Mouse (Mus musculus) G1E (cell line): ENCODE measurements around the gene Cspg5. TPM values are rescaled to one million over a fixed set of nuclear protein-coding genes. Genes with fewer than 3 reads are reported as not detected.

Experiments used
- ATAC-seq: 2 replicates; pipeline ENCODE4 v1.8.0; 2016; ENCODE audit warnings: mild to moderate bottlenecking; ENCODE audit not compliant: insufficient number of reproducible peaks, poor library complexity, low FRiP score, severe bottlenecking; ENCODE audit errors: extremely low read depth
- DNase-seq: peaks from one replicate; pipeline ENCODE4 v3.0.0; 2012; ENCODE audit warnings: low spot score
- H3K27me3 ChIP-seq: 2 replicates; pipeline ENCODE4 v1.6.1; 2012; ENCODE audit warnings: mild to moderate bottlenecking, low read length, inconsistent platforms; ENCODE audit not compliant: insufficient read depth
- H3K36me3 ChIP-seq: replicated peaks from 2 replicates; pipeline ENCODE3; 2012; ENCODE audit warnings: mild to moderate bottlenecking, inconsistent platforms
- H3K4me1 ChIP-seq: 2 replicates; pipeline ENCODE4 v1.6.1; 2012; ENCODE audit warnings: low read depth, low read length, inconsistent platforms, mixed read lengths; ENCODE audit not compliant: insufficient read depth
- H3K4me3 ChIP-seq: 2 replicates; pipeline ENCODE4 v1.5.1; 2012; ENCODE audit warnings: low read depth, mild to moderate bottlenecking, inconsistent platforms, low read length, moderate library complexity, mixed read lengths
- H3K9me3 ChIP-seq: replicated peaks from 2 replicates; pipeline ENCODE4 v1.6.1; 2012; ENCODE audit warnings: inconsistent platforms
- CTCF ChIP-seq: IDR thresholded peaks from 2 replicates; pipeline ENCODE4 v1.5.1; 2012; ENCODE audit warnings: low read depth, low read length, inconsistent platforms, mixed read lengths
- GATA1 ChIP-seq: IDR thresholded peaks from 2 replicates; pipeline ENCODE4 v1.6.1; 2012; ENCODE audit warnings: borderline replicate concordance, low read length, inconsistent platforms, mixed read lengths
- GATA2 ChIP-seq: IDR thresholded peaks from 2 replicates; pipeline ENCODE4 v1.6.1; 2012; ENCODE audit warnings: low read depth, low read length, inconsistent platforms, borderline replicate concordance
- POLR2AphosphoS5 ChIP-seq: IDR thresholded peaks from 2 replicates; pipeline ENCODE4 v1.6.1; 2012; ENCODE audit warnings: low read depth, low read length, inconsistent platforms; ENCODE audit not compliant: insufficient replicate concordance
- TAL1 ChIP-seq: conservative IDR thresholded peaks from 2 replicates; pipeline ENCODE4 v1.6.1; 2012; ENCODE audit warnings: low read depth, low read length, inconsistent platforms, mixed read lengths
- polyA plus RNA-seq: library from polyadenylated mRNA; stranded (reverse); fragments of >175 nt; gene quantifications from 2 replicates; pipeline ENCODE4 v1.2.3, GENCODE M21; 2012
- total RNA-seq, 2 experiments: library from RNA; stranded (forward) in 1 of 2; stranded (reverse) in 1 of 2; fragments of 200-1000 nt in 1 of 2; fragments of >200 nt in 1 of 2; fragmentation: Nextera tagmentation in 1 of 2; gene quantifications; 2 replicates each; pipeline ENCODE4 v1.2.3; 2014 to 2017

The Cspg5 gene
- total and polyA plus RNA-seq, 3 experiments = 0.02 to 0.38 (median 0.38) TPM

GRCm38 (mm10) chr9:110234962-110235361, 8.6 kb upstream of the Cspg5 start:
- no peak overlapping the region for H3K4me3 ChIP-seq
- no peak for DNase-seq
- TF ChIP-seq GATA2 = no peak
- TF ChIP-seq GATA1 = no peak
- no peak for TF ChIP-seq POLR2AphosphoS5
- no peak for TF ChIP-seq CTCF
- no peaks in the 10 kb centered on the region for H3K27me3 ChIP-seq
- no peaks in the 10 kb centered on the region for H3K9me3 ChIP-seq
- H3K36me3 ChIP-seq = peaks cover 91% of the 10 kb centered on the region
- no peaks in the 10 kb centered on the region for H3K4me1 ChIP-seq
- ATAC-seq = no peak

- Histone ChIP-seq H3K27me3 (peaks cover 16% of the 10 kb centered on the region; the same call in 1 of the 2 replicates), H3K36me3 (peaks cover 43% of the 10 kb centered on the region), H3K9me3 (no peaks in the 10 kb centered on the region; the same call in 1 of the 2 replicates), H3K4me3 (no peak overlapping the region), H3K4me1 (peaks cover 17% of the 10 kb centered on the region)
- TF ChIP-seq CTCF (no peak), GATA1 (no peak), POLR2AphosphoS5 (no peak), TAL1 (no peak), GATA2 (no peak)
- ATAC-seq = no peak
- no peak for DNase-seq
Measured at GRCm38 (mm10) chr9:110244567-110244888, 945 bp downstream of the Cspg5 start.

- Histone ChIP-seq H3K27me3 (peaks cover 18% of the 10 kb centered on the region; the same call in 1 of the 2 replicates), H3K36me3 (peaks cover 41% of the 10 kb centered on the region), H3K4me1 (peaks cover 17% of the 10 kb centered on the region), H3K4me3 (peak overlapping the region; percentile 68), H3K9me3 (no peaks in the 10 kb centered on the region; the same call in 1 of the 2 replicates)
- TF ChIP-seq GATA2 (no peak), CTCF (no peak), GATA1 (no peak), TAL1 (no peak), POLR2AphosphoS5 (no peak)
- DNase-seq = peak; percentile 12
- ATAC-seq = no peak
Measured at GRCm38 (mm10) chr9:110244889-110245589, 1.5 kb downstream of the Cspg5 start.

GRCm38 (mm10) chr9:110245590-110246320, 2.2 kb downstream of the Cspg5 start:
- no peaks in the 10 kb centered on the region; the same call in 1 of the 2 replicates for H3K9me3 ChIP-seq
- peaks cover 37% of the 10 kb centered on the region for H3K36me3 ChIP-seq
- H3K4me3 ChIP-seq = peak overlapping the region; percentile 68
- peaks cover 17% of the 10 kb centered on the region for H3K4me1 ChIP-seq
- TF ChIP-seq POLR2AphosphoS5 (no peak), TAL1 (no peak)
- H3K27me3 ChIP-seq = peaks cover 20% of the 10 kb centered on the region; the same call in 1 of the 2 replicates
- peak; percentile 36 for DNase-seq
- no peak for ATAC-seq

GRCm38 (mm10) chr9:110246321-110246640, 2.7 kb downstream of the Cspg5 start:
- ATAC-seq (no peak), DNase-seq (no peak)
- Histone ChIP-seq H3K36me3 (peaks cover 33% of the 10 kb centered on the region), H3K27me3 (peaks cover 25% of the 10 kb centered on the region; the same call in 1 of the 2 replicates), H3K9me3 (no peaks in the 10 kb centered on the region; the same call in 1 of the 2 replicates), H3K4me3 (peak overlapping the region; percentile 68; the same call in 1 of the 2 replicates), H3K4me1 (peaks cover 17% of the 10 kb centered on the region)
- TF ChIP-seq GATA2 = no peak

- no peak overlapping the region for H3K4me3 ChIP-seq
- peaks cover 17% of the 10 kb centered on the region for H3K4me1 ChIP-seq
- H3K9me3 ChIP-seq = no peaks in the 10 kb centered on the region; the same call in 1 of the 2 replicates
- TF ChIP-seq TAL1 (no peak), GATA1 (no peak), CTCF (no peak), POLR2AphosphoS5 (no peak)
- peaks cover 25% of the 10 kb centered on the region for H3K27me3 ChIP-seq
- peaks cover 25% of the 10 kb centered on the region for H3K36me3 ChIP-seq
- DNase-seq = no peak
- no peak for ATAC-seq
Measured at GRCm38 (mm10) chr9:110247049-110247448, 3.5 kb downstream of the Cspg5 start.
